Mouse (Mus musculus) liver, embryonic 14.5 days (tissue): Measurements from ENCODE around the gene Tkt. TPM values are rescaled to one million over a fixed set of nuclear protein-coding genes. Genes with fewer than 3 reads are reported as not detected.

ENCODE experiments used
- ATAC-seq: fragments of 200-750 bp; cut with Nextera tagmentation; 2 replicates; pipeline ENCODE4 v1.8.0; 2017; ENCODE audit warnings: moderate number of reproducible peaks, mild to moderate bottlenecking, moderate library complexity; ENCODE audit not compliant: insufficient read depth
- DNase-seq, 3 experiments: peaks; one replicate each; pipeline ENCODE4 v3.0.0-alpha.2; 2012 to 2013; ENCODE audit warnings: low read depth in 3 of 3, low spot score in 3 of 3
- H3K27ac ChIP-seq: fragments of 300-500 bp; sonication (generic); 2 replicates; pipeline ENCODE4 v1.5.1; 2014; ENCODE audit warnings: moderate library complexity, mild to moderate bottlenecking, control low read depth, inconsistent platforms
- H3K27me3 ChIP-seq: fragments of 300-500 bp; sonication (generic); 2 replicates; pipeline ENCODE4 v1.6.1; 2014; ENCODE audit warnings: mild to moderate bottlenecking, low read length, moderate library complexity; ENCODE audit not compliant: control insufficient read depth, insufficient read depth
- H3K36me3 ChIP-seq: fragments of 300-500 bp; sonication (generic); replicated peaks from 2 replicates; pipeline ENCODE4 v1.6.1; 2014; ENCODE audit warnings: low read depth; ENCODE audit not compliant: control insufficient read depth, insufficient read depth
- H3K4me1 ChIP-seq, 2 experiments: fragments of 200-500 bp in 1 of 2; fragments of 300-500 bp in 1 of 2; sonication (generic) in 1 of 2; replicated peaks; 2 replicates each; pipeline ENCODE4 v1.6.1; 2012 to 2014; ENCODE audit warnings: antibody characterized with exemption in 1 of 2, inconsistent platforms in 1 of 2, low read length in 1 of 2; ENCODE audit not compliant: control insufficient read depth in 2 of 2, insufficient read depth in 2 of 2
- H3K4me2 ChIP-seq: fragments of 300-500 bp; sonication (generic); 2 replicates; pipeline ENCODE4 v1.6.1; 2014; ENCODE audit warnings: low read depth, mild to moderate bottlenecking, control low read depth, moderate library complexity
- H3K4me3 ChIP-seq, 2 experiments: fragments of 200-500 bp in 1 of 2; fragments of 300-500 bp in 1 of 2; sonication (generic) in 1 of 2; 2 replicates each; pipeline ENCODE4 v1.5.1; 2012 to 2014; ENCODE audit warnings: low read depth in 2 of 2, low read length in 2 of 2, mild to moderate bottlenecking in 2 of 2, control low read depth in 1 of 2, inconsistent platforms in 1 of 2, moderate library complexity in 1 of 2; ENCODE audit not compliant: insufficient read depth in 1 of 2
- H3K9ac ChIP-seq: fragments of 300-500 bp; sonication (generic); replicated peaks from 2 replicates; pipeline ENCODE4 v1.6.1; 2014; ENCODE audit warnings: mild to moderate bottlenecking, control low read depth, moderate library complexity
- H3K9me3 ChIP-seq: fragments of 300-500 bp; sonication (generic); 2 replicates; pipeline ENCODE4 v1.6.1; 2016; ENCODE audit warnings: low read length, mixed read lengths; ENCODE audit not compliant: control insufficient read depth
- CTCF ChIP-seq: IDR thresholded peaks from 2 replicates; pipeline ENCODE4 v1.5.1; 2016; ENCODE audit warnings: antibody characterized with exemption, low read depth, control low read depth
- EP300 ChIP-seq: IDR thresholded peaks from 2 replicates; pipeline ENCODE4 v1.6.1; 2016; ENCODE audit warnings: antibody characterized with exemption, low read depth
- WGBS: fragments of 180-500 bp; shearing (Covaris S2); extraction: QIAGEN DNeasy Blood & Tissue Kit; methylation state at CpG from one replicate; pipeline ENCODE4 v1.1.7; 2014; ENCODE audit not compliant: insufficient replicate concordance; 5-methylcytosine and 5-hydroxymethylcytosine counted together
- polyA plus RNA-seq, 2 experiments: library from polyadenylated mRNA; depleted of rRNA in 1 of 2; stranded (reverse) in 1 of 2; unstranded in 1 of 2; fragments of >200 nt; fragmentation: Nextera tagmentation in 1 of 2; extraction: Ambion mirVana in 1 of 2; gene quantifications; 2 replicates each; pipeline versions ENCODE4 v1.2.1 to v1.2.3; 2012 to 2014

The Tkt gene
- polyA plus RNA-seq, 2 experiments, result 86.7 to 153 TPM

GRCm38 (mm10) chr14:30612523-30612922 is 64.4 kb downstream of the Tkt start:
- TF ChIP-seq EP300 (no peak), CTCF (peak; percentile 99)
- no peak overlapping the region for H3K4me3 ChIP-seq
- H3K4me2 ChIP-seq, result no peak overlapping the region
- peaks cover 0 to 6% of the 10 kb centered on the region in 2 experiments; a peak in 1 of 4 replicates for H3K4me1 ChIP-seq
- 0 out of 2 replicates have a peak, but pooled peaks have one; percentile 40 for ATAC-seq
- H3K36me3 ChIP-seq, result no peaks in the 10 kb centered on the region; the same call in 1 of the 2 replicates
- H3K27ac ChIP-seq, result no peak overlapping the region
- H3K9me3 ChIP-seq, result no peaks in the 10 kb centered on the region
- peak in 1 of 3 experiments; percentile 37 for DNase-seq
- H3K27me3 ChIP-seq, result no peaks in the 10 kb centered on the region
- H3K9ac ChIP-seq, result no peak overlapping the region
- WGBS, result 15% methylated on average over 7 of the region's 7 CpGs

GRCm38 (mm10) chr14:30612962-30613715 is 65.0 kb downstream of the Tkt start:
- H3K27me3 ChIP-seq, result no peaks in the 10 kb centered on the region
- no peak overlapping the region for H3K4me3 ChIP-seq
- WGBS, result 70% methylated on average over 2 of the region's 2 CpGs
- DNase-seq, result no peak
- H3K4me1 ChIP-seq, result peaks cover 0 to 7% of the 10 kb centered on the region in 2 experiments; a peak in 1 of 4 replicates
- ATAC-seq, result no peak
- H3K9ac ChIP-seq, result no peak overlapping the region
- H3K4me2 ChIP-seq, result no peak overlapping the region
- H3K36me3 ChIP-seq, result no peaks in the 10 kb centered on the region; the same call in 1 of the 2 replicates
- H3K27ac ChIP-seq, result no peak overlapping the region
- no peak for TF ChIP-seq CTCF
- no peak for TF ChIP-seq EP300
- H3K9me3 ChIP-seq, result no peaks in the 10 kb centered on the region

GRCm38 (mm10) chr14:30616751-30617150 is 68.6 kb downstream of the Tkt start:
- no peak overlapping the region for H3K4me3 ChIP-seq
- H3K9ac ChIP-seq, result no peak overlapping the region
- no peaks in the 10 kb centered on the region for H3K9me3 ChIP-seq
- H3K27me3 ChIP-seq, result no peaks in the 10 kb centered on the region
- WGBS, result 47% methylated on average over 2 of the region's 2 CpGs
- H3K27ac ChIP-seq, result no peak overlapping the region
- DNase-seq (no peak), ATAC-seq (no peak)
- TF ChIP-seq EP300 (no peak), CTCF (no peak)
- H3K4me2 ChIP-seq, result no peak overlapping the region
- H3K36me3 ChIP-seq, result no peaks in the 10 kb centered on the region
- peaks cover 0 to 15% of the 10 kb centered on the region in 2 experiments; a peak in 2 of 4 replicates for H3K4me1 ChIP-seq

- TF ChIP-seq EP300 (no peak), CTCF (no peak)
- Histone ChIP-seq H3K9ac (no peak overlapping the region), H3K9me3 (no peaks in the 10 kb centered on the region), H3K4me1 (peaks cover 2 to 11% of the 10 kb centered on the region in 2 experiments; a peak in 2 of 4 replicates), H3K36me3 (no peaks in the 10 kb centered on the region), H3K4me3 (no peak overlapping the region), H3K4me2 (no peak overlapping the region), H3K27ac (no peak overlapping the region), H3K27me3 (no peaks in the 10 kb centered on the region)
- 65% methylated on average over 2 of the region's 2 CpGs for WGBS
- no peak for ATAC-seq
- no peak for DNase-seq
Observed at GRCm38 (mm10) chr14:30618746-30619275, 70.7 kb downstream of the Tkt start.

- Histone ChIP-seq H3K4me2 (no peak overlapping the region), H3K9me3 (no peaks in the 10 kb centered on the region), H3K4me1 (peaks cover 10 to 23% of the 10 kb centered on the region in 2 experiments; a peak in 3 of 4 replicates), H3K27me3 (no peaks in the 10 kb centered on the region), H3K4me3 (no peak overlapping the region), H3K36me3 (no peaks in the 10 kb centered on the region), H3K9ac (no peak overlapping the region), H3K27ac (no peak overlapping the region)
- TF ChIP-seq EP300 (no peak), CTCF (no peak)
- ATAC-seq (no peak), DNase-seq (no peak)
- WGBS, result 42% methylated on average over 7 of the region's 7 CpGs
Observed at GRCm38 (mm10) chr14:30619982-30620578, 71.9 kb downstream of the Tkt start.
